Mouse (Mus musculus): ENCODE data around the gene Nlrp6.
"Not testable (repeated sequence)": the region's sequence is repeated elsewhere in the genome, so short reads cannot be mapped to it uniquely, and the experiment has no call there.

Gene Nlrp6

GRCm38 (mm10) chr7:140951051-140951450 lies 30.3 kb downstream of the Nlrp6 start:
- DNase-seq: no peak

- DNase-seq: no peak
Measured at GRCm38 (mm10) chr7:140951765-140952164, 31.1 kb downstream of the Nlrp6 start.

GRCm38 (mm10) chr7:140952441-140952840 lies 31.7 kb downstream of the Nlrp6 start:
- DNase-seq: no peak

GRCm38 (mm10) chr7:140953133-140953532 lies 32.4 kb downstream of the Nlrp6 start:
- no peak for DNase-seq

GRCm38 (mm10) chr7:140953800-140954732 lies 33.4 kb downstream of the Nlrp6 start:
- DNase-seq: no peak

- DNase-seq: no peak
Measured at GRCm38 (mm10) chr7:140954733-140955071, 34.0 kb downstream of the Nlrp6 start.

GRCm38 (mm10) chr7:140955342-140955741 lies 34.6 kb downstream of the Nlrp6 start:
- no peak for DNase-seq

- DNase-seq: no peak
Measured at GRCm38 (mm10) chr7:140955758-140956555, 35.3 kb downstream of the Nlrp6 start, which contains the start of the genes Gm45717 and Ifitm2. Gm45717 (minus strand) TSS chr7:140955937. Ifitm2 (minus strand) TSS chr7:140955987.

GRCm38 (mm10) chr7:140956556-140956869 lies 35.8 kb downstream of the Nlrp6 start:
- no peak for DNase-seq

GRCm38 (mm10) chr7:140959181-140959901 lies 38.6 kb downstream of the Nlrp6 start:
- DNase-seq: no peak

GRCm38 (mm10) chr7:140960026-140960425 lies 39.3 kb downstream of the Nlrp6 start:
- DNase-seq: no peak

- DNase-seq: no peak
Measured at GRCm38 (mm10) chr7:140961416-140961815, 40.7 kb downstream of the Nlrp6 start.

- DNase-seq: no peak
Measured at GRCm38 (mm10) chr7:140962733-140963132, 42.0 kb downstream of the Nlrp6 start.

- no peak for DNase-seq
Measured at GRCm38 (mm10) chr7:140966921-140967320, 46.2 kb downstream of the Nlrp6 start, which contains the start of gene Ifitm1. Ifitm1 (plus strand) TSS chr7:140967221.

- DNase-seq: no peak
Measured at GRCm38 (mm10) chr7:140967862-140968591, 47.3 kb downstream of the Nlrp6 start.

- not testable (repeated sequence) for DNase-seq
Measured at GRCm38 (mm10) chr7:140968710-140969109, 48.0 kb downstream of the Nlrp6 start.

GRCm38 (mm10) chr7:140970931-140971330 lies 50.2 kb downstream of the Nlrp6 start:
- no peak for DNase-seq

GRCm38 (mm10) chr7:140971479-140972171 lies 50.9 kb downstream of the Nlrp6 start:
- DNase-seq: no peak

GRCm38 (mm10) chr7:140973396-140974165 lies 52.9 kb downstream of the Nlrp6 start:
- no peak for DNase-seq

- DNase-seq: no peak
Measured at GRCm38 (mm10) chr7:140974940-140975339, 54.2 kb downstream of the Nlrp6 start.

GRCm38 (mm10) chr7:140975465-140975864 lies 54.8 kb downstream of the Nlrp6 start:
- DNase-seq: no peak
